Mouse (Mus musculus) G1E (cell line): Measurements from ENCODE around the gene Zfp64. TPM values are rescaled to one million over a fixed set of nuclear protein-coding genes. Genes with fewer than 3 reads are reported as not detected.

Experiments used
- ATAC-seq: 2 replicates; pipeline ENCODE4 v1.8.0; 2016; ENCODE audit warnings: mild to moderate bottlenecking; ENCODE audit not compliant: insufficient number of reproducible peaks, poor library complexity, low FRiP score, severe bottlenecking; ENCODE audit errors: extremely low read depth
- DNase-seq: peaks from one replicate; pipeline ENCODE4 v3.0.0; 2012; ENCODE audit warnings: low spot score
- H3K27me3 ChIP-seq: 2 replicates; pipeline ENCODE4 v1.6.1; 2012; ENCODE audit warnings: mild to moderate bottlenecking, low read length, inconsistent platforms; ENCODE audit not compliant: insufficient read depth
- H3K36me3 ChIP-seq: replicated peaks from 2 replicates; pipeline ENCODE3; 2012; ENCODE audit warnings: mild to moderate bottlenecking, inconsistent platforms
- H3K4me1 ChIP-seq: 2 replicates; pipeline ENCODE4 v1.6.1; 2012; ENCODE audit warnings: low read depth, low read length, inconsistent platforms, mixed read lengths; ENCODE audit not compliant: insufficient read depth
- H3K4me3 ChIP-seq: 2 replicates; pipeline ENCODE4 v1.5.1; 2012; ENCODE audit warnings: low read depth, mild to moderate bottlenecking, inconsistent platforms, low read length, moderate library complexity, mixed read lengths
- H3K9me3 ChIP-seq: replicated peaks from 2 replicates; pipeline ENCODE4 v1.6.1; 2012; ENCODE audit warnings: inconsistent platforms
- CTCF ChIP-seq: IDR thresholded peaks from 2 replicates; pipeline ENCODE4 v1.5.1; 2012; ENCODE audit warnings: low read depth, low read length, inconsistent platforms, mixed read lengths
- GATA1 ChIP-seq: IDR thresholded peaks from 2 replicates; pipeline ENCODE4 v1.6.1; 2012; ENCODE audit warnings: borderline replicate concordance, low read length, inconsistent platforms, mixed read lengths
- GATA2 ChIP-seq: IDR thresholded peaks from 2 replicates; pipeline ENCODE4 v1.6.1; 2012; ENCODE audit warnings: low read depth, low read length, inconsistent platforms, borderline replicate concordance
- POLR2AphosphoS5 ChIP-seq: IDR thresholded peaks from 2 replicates; pipeline ENCODE4 v1.6.1; 2012; ENCODE audit warnings: low read depth, low read length, inconsistent platforms; ENCODE audit not compliant: insufficient replicate concordance
- TAL1 ChIP-seq: conservative IDR thresholded peaks from 2 replicates; pipeline ENCODE4 v1.6.1; 2012; ENCODE audit warnings: low read depth, low read length, inconsistent platforms, mixed read lengths
- polyA plus RNA-seq: library from polyadenylated mRNA; stranded (reverse); fragments of >175 nt; gene quantifications from 2 replicates; pipeline ENCODE4 v1.2.3, GENCODE M21; 2012
- total RNA-seq, 2 experiments: library from RNA; stranded (forward) in 1 of 2; stranded (reverse) in 1 of 2; fragments of 200-1000 nt in 1 of 2; fragments of >200 nt in 1 of 2; fragmentation: Nextera tagmentation in 1 of 2; gene quantifications; 2 replicates each; pipeline ENCODE4 v1.2.3; 2014 to 2017

The Zfp64 gene
- total and polyA plus RNA-seq, 3 experiments, result 37.4 to 98.5 (median 65.2) TPM

DNA sequence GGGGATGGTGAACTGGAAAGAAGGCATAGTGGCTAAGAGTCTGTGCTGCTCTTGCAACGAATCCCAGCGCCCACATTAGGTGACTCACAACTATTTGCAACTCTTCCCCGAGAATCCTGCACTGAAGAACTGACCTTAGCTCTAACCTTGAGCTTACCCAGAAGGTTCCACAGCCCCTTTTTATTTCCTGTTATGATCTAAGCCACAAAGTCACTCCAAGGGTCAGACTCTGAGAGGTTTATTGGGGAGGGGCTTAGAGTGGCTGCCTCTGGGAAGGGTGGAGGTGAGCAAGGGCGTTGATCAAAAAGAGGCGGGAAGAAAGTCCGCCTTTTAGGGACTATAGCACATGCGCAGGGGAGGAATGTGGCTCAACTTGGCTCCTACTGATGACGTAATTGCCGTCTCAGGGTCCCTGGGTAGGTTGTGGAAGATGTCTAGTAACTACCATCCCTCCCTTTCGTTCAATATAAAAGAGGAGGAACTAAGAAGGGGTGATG lies 511 bp upstream of the Zfp64 start:
- Histone ChIP-seq H3K27me3 (no peaks in the 10 kb centered on the region), H3K36me3 (peaks cover 61% of the 10 kb centered on the region), H3K4me3 (peak overlapping the region; percentile 96), H3K4me1 (peaks cover 43% of the 10 kb centered on the region), H3K9me3 (no peaks in the 10 kb centered on the region)
- ATAC-seq (peak; percentile 70), DNase-seq (peak; percentile 78)
- no peak for TF ChIP-seq GATA2
- no peak for TF ChIP-seq TAL1
- no peak for TF ChIP-seq CTCF
- no peak for TF ChIP-seq GATA1
- TF ChIP-seq POLR2AphosphoS5, result no peak

- ATAC-seq, result no peak
Observed at GRCm38 (mm10) chr2:168954376-168954775, 1.0 kb downstream of the Zfp64 start.

DNA sequence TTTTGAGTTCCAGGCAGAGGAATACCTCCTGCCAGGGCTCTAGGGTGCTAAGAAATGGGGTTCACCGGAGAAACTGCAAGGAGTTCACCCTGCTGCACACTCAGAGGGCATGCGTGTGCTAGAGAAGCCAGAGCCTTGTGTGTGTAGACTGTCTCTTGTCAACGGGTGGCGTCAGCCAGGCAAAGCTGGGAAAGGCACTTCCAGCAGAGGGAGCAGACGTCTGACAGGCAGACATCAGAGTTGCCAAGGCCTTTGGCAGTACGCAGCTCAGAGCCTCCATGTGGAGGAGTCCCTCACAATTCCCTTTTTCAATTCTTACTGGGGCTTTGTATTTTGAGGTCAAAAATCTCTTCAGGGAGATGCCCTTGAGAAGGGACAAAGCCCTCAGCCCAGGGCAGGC lies 6.9 kb downstream of the Zfp64 start:
- ATAC-seq (no peak), DNase-seq (no peak)
- Histone ChIP-seq H3K4me1 (peaks cover 18% of the 10 kb centered on the region), H3K36me3 (peaks cover 96% of the 10 kb centered on the region), H3K27me3 (no peaks in the 10 kb centered on the region), H3K9me3 (no peaks in the 10 kb centered on the region), H3K4me3 (no peak overlapping the region)
- TF ChIP-seq CTCF (no peak), GATA2 (no peak), TAL1 (no peak), GATA1 (no peak), POLR2AphosphoS5 (no peak)

More at GRCm38 (mm10) chr2:168954376-168954775, 1.0 kb downstream of the Zfp64 start:
- Histone ChIP-seq H3K4me3 (peak overlapping the region; percentile 96), H3K36me3 (peaks cover 63% of the 10 kb centered on the region), H3K9me3 (no peaks in the 10 kb centered on the region), H3K4me1 (peaks cover 45% of the 10 kb centered on the region), H3K27me3 (no peaks in the 10 kb centered on the region)
- no peak for DNase-seq
- TF ChIP-seq POLR2AphosphoS5 (no peak), GATA1 (no peak), CTCF (no peak), GATA2 (no peak), TAL1 (no peak)

DNA sequence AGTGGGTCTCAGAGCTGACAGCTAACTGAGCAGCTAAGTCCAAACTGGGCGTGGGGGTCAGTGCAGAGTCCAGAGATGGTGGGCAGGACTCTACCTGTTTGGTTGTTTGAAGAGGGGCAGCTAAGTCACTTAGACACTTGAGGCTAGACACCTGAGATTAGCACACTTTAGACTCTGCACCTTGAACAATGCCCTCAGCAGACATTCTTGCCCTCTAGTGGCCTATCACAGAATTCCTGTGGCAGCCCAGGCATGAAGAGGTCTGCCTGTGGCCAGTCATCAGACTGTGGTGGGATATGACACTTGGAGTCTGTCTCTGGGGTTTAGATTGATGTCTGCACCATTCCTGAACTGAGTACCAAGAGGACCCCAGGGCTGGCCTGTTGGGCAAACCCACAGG lies 7.7 kb downstream of the Zfp64 start:
- TF ChIP-seq GATA1, result no peak
- no peak for TF ChIP-seq GATA2
- no peak for TF ChIP-seq POLR2AphosphoS5
- Histone ChIP-seq H3K9me3 (no peaks in the 10 kb centered on the region), H3K27me3 (no peaks in the 10 kb centered on the region), H3K4me3 (no peak overlapping the region), H3K36me3 (peaks cover 99% of the 10 kb centered on the region), H3K4me1 (peaks cover 15% of the 10 kb centered on the region)
- DNase-seq, result no peak
- ATAC-seq, result no peak; the same call in 1 of the 2 replicates

DNA sequence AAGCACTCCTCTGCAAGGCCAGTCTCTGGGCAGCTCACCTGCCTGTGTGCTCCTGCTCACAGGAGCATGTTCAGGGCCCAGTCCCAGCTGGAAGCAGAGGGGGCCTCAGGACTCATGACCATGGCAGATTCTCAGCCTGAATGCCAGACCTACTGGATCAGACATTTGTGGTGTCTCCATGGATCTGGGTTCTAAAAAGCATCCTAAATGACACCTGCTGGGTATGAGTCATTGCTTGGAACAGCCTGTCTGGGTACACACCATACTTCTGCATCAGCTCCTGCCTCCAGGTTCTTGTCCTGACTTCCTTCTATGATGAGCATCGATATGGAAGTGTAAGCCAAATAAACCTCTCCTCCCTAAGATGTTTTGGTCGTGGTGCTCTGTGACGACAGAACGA lies 11.4 kb downstream of the Zfp64 start:
- Histone ChIP-seq H3K4me3 (no peak overlapping the region), H3K4me1 (no peaks in the 10 kb centered on the region), H3K9me3 (no peaks in the 10 kb centered on the region), H3K27me3 (no peaks in the 10 kb centered on the region), H3K36me3 (peaks cover 94% of the 10 kb centered on the region)
- TF ChIP-seq GATA2 (no peak), POLR2AphosphoS5 (no peak), TAL1 (no peak), GATA1 (no peak), CTCF (no peak)
- DNase-seq, result no peak
- no peak for ATAC-seq

- Histone ChIP-seq H3K9me3 (no peaks in the 10 kb centered on the region), H3K36me3 (peaks cover 91% of the 10 kb centered on the region), H3K4me3 (no peak overlapping the region), H3K4me1 (no peaks in the 10 kb centered on the region), H3K27me3 (no peaks in the 10 kb centered on the region)
- ATAC-seq (no peak), DNase-seq (no peak)
- TF ChIP-seq POLR2AphosphoS5 (no peak), GATA1 (no peak), GATA2 (no peak), TAL1 (no peak), CTCF (no peak)
Observed at GRCm38 (mm10) chr2:168939941-168940340, 15.4 kb downstream of the Zfp64 start.

DNA sequence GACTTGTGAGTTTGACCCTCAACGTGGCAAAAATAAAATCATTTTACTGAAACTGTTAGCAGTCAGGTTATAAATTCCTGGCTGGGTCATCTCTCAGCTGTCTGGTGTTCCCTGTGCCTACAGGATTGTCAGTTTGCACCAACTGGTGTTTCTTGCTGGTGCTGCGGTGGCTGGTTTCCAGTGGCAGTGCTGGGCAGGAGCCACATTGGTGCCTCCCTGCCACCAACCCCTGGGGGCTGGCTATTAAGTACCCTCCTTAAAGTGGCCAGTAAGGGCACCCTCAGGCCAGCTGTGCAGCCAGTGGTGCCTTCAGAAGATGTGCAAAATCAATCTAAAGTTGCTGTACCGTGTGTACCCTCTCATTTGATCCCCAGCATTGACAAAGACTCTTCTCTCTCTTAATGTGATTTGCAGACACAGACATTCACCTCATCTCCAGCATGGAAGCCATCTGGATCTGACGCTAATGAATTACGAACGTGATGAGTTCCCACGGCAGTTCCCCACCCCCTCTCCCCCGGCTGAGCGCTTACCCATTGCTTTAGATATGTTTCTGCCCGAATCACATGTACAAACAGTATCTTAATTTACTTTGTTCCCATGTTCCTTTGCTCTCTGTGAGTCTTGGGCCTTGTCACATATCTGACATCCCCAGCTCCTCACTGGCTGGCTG lies 16.0 kb downstream of the Zfp64 start:
- H3K4me3 ChIP-seq, result no peak overlapping the region
- no peaks in the 10 kb centered on the region for H3K27me3 ChIP-seq
- no peaks in the 10 kb centered on the region for H3K4me1 ChIP-seq
- ATAC-seq, result no peak
- no peak for DNase-seq
- no peak for TF ChIP-seq POLR2AphosphoS5
- TF ChIP-seq GATA1, result no peak
- no peak for TF ChIP-seq GATA2
- TF ChIP-seq TAL1, result no peak
- no peak for TF ChIP-seq CTCF
- H3K9me3 ChIP-seq, result no peaks in the 10 kb centered on the region
- peaks cover 91% of the 10 kb centered on the region for H3K36me3 ChIP-seq
